Mouse (Mus musculus) limb, embryonic 15.5 days (tissue): ENCODE results near the gene Fam163b. TPM values are rescaled to one million over a fixed set of nuclear protein-coding genes. Genes with fewer than 3 reads are reported as not detected.

Source experiments
- ATAC-seq: fragments of 200-750 bp; cut with Nextera tagmentation; 2 replicates; pipeline ENCODE4 v1.8.0; 2017; ENCODE audit warnings: low read depth, moderate TSS enrichment; ENCODE audit not compliant: insufficient number of reproducible peaks, low FRiP score, low TSS enrichment
- H3K27ac ChIP-seq: fragments of 300-500 bp; sonication (generic); 2 replicates; pipeline ENCODE4 v1.5.1; 2015; ENCODE audit warnings: moderate library complexity, mild to moderate bottlenecking, inconsistent platforms
- H3K27me3 ChIP-seq: fragments of 300-500 bp; sonication (generic); 2 replicates; pipeline ENCODE4 v1.6.1; 2015; ENCODE audit warnings: inconsistent platforms
- H3K36me3 ChIP-seq: fragments of 300-500 bp; sonication (generic); 2 replicates; pipeline ENCODE4 v1.6.1; 2015; ENCODE audit warnings: inconsistent platforms
- H3K4me1 ChIP-seq: fragments of 300-500 bp; sonication (generic); 2 replicates; pipeline ENCODE4 v1.6.1; 2015; ENCODE audit warnings: inconsistent platforms
- H3K4me2 ChIP-seq: fragments of 300-500 bp; sonication (generic); 2 replicates; pipeline ENCODE4 v1.6.1; 2015; ENCODE audit warnings: mild to moderate bottlenecking, inconsistent platforms
- H3K4me3 ChIP-seq: fragments of 300-500 bp; sonication (generic); 2 replicates; pipeline ENCODE4 v1.5.1; 2015; ENCODE audit warnings: mild to moderate bottlenecking, inconsistent platforms
- H3K9ac ChIP-seq: fragments of 300-500 bp; sonication (generic); 2 replicates; pipeline ENCODE4 v1.6.1; 2015; ENCODE audit warnings: inconsistent platforms
- H3K9me3 ChIP-seq: fragments of 300-500 bp; sonication (generic); 2 replicates; pipeline ENCODE4 v1.6.1; 2016; ENCODE audit warnings: inconsistent platforms
- WGBS: fragments of 180-500 bp; shearing (Covaris S2); methylation state at CpG from one replicate; pipeline ENCODE4 v1.1.7; 2015; 5-methylcytosine and 5-hydroxymethylcytosine counted together
- polyA plus RNA-seq: library from polyadenylated mRNA; unstranded; fragments of >200 nt; fragmentation: Nextera tagmentation; extraction: Ambion mirVana; gene quantifications from 2 replicates; pipeline ENCODE4 v1.2.1, GENCODE M21; 2015

Gene Fam163b
- polyA plus RNA-seq, 1 experiment from 2014 or later: 0.08 TPM

GRCm38 (mm10) chr2:27067996-27068395, 74.3 kb downstream of the Fam163b start:
- no peaks in the 10 kb centered on the region for H3K27me3 ChIP-seq
- WGBS: 55% methylated on average over 2 of the region's 2 CpGs
- H3K27ac ChIP-seq: no peak overlapping the region
- no peaks in the 10 kb centered on the region for H3K9me3 ChIP-seq
- no peaks in the 10 kb centered on the region for H3K36me3 ChIP-seq
- H3K4me2 ChIP-seq: no peak overlapping the region
- no peak for ATAC-seq
- no peak overlapping the region for H3K4me3 ChIP-seq
- H3K4me1 ChIP-seq: peaks cover 26% of the 10 kb centered on the region
- H3K9ac ChIP-seq: no peak overlapping the region

GRCm38 (mm10) chr2:27067124-27067523, 75.2 kb downstream of the Fam163b start:
- H3K27ac ChIP-seq: no peak overlapping the region
- no peak overlapping the region for H3K4me3 ChIP-seq
- 80% methylated on average over 2 of the region's 2 CpGs for WGBS

More at GRCm38 (mm10) chr2:27067124-27067523, 75.2 kb downstream of the Fam163b start:
- Histone ChIP-seq H3K4me1 (peaks cover 18% of the 10 kb centered on the region), H3K36me3 (no peaks in the 10 kb centered on the region), H3K9ac (no peak overlapping the region), H3K27me3 (no peaks in the 10 kb centered on the region), H3K4me2 (no peak overlapping the region), H3K9me3 (no peaks in the 10 kb centered on the region)
- no peak for ATAC-seq

Other genes starting within 250 kb of the Fam163b start
- gene Surf6, start 239.6 kb downstream of the Fam163b start, polyA plus RNA-seq: 26.2 and 27.2 TPM in 2 replicates
- 48.3 and 59.8 TPM in 2 replicates for gene Med22, start 231.8 kb downstream of the Fam163b start, polyA plus RNA-seq
- gene Rpl7a, start 231.7 kb downstream of the Fam163b start, polyA plus RNA-seq: 544 and 594 TPM in 2 replicates
- gene Surf2, start 226.1 kb downstream of the Fam163b start, polyA plus RNA-seq: 32.4 and 41.0 TPM in 2 replicates
- 58.0 and 61.3 TPM in 2 replicates for gene Surf1, start 226.0 kb downstream of the Fam163b start, polyA plus RNA-seq
- gene Surf4, start 208.6 kb downstream of the Fam163b start, polyA plus RNA-seq: 323 and 330 TPM in 2 replicates
- gene Stkld1, start 208.4 kb downstream of the Fam163b start, polyA plus RNA-seq: 0.06 and 0.17 TPM in 2 replicates
- gene Rexo4, start 178.1 kb downstream of the Fam163b start, polyA plus RNA-seq: 45.2 and 45.9 TPM in 2 replicates
- gene Adamts13, start 169.1 kb downstream of the Fam163b start, polyA plus RNA-seq: 0.06 TPM in 1 of 2 replicates, not detected in the other
- 72.3 and 79.5 TPM in 2 replicates for gene Cacfd1, start 132.6 kb downstream of the Fam163b start, polyA plus RNA-seq
- 0.63 and 1.0 TPM in 2 replicates for gene Slc2a6, start 114.5 kb downstream of the Fam163b start, polyA plus RNA-seq
- gene Mymk, start 70.3 kb downstream of the Fam163b start, polyA plus RNA-seq: 36.7 and 79.4 TPM in 2 replicates
- gene Adamtsl2, start 63.1 kb downstream of the Fam163b start, polyA plus RNA-seq: 9.1 and 11.7 TPM in 2 replicates
- gene Dbh, start 22.7 kb upstream of the Fam163b start, polyA plus RNA-seq: 0.30 and 0.51 TPM in 2 replicates
- gene Sardh, start 105.8 kb upstream of the Fam163b start, polyA plus RNA-seq: 8.6 and 10.3 TPM in 2 replicates